Mouse (Mus musculus) intestine, embryonic 14.5 days (tissue): Measurements from ENCODE around the gene Nrbp1. TPM values are rescaled to one million over a fixed set of nuclear protein-coding genes. Genes with fewer than 3 reads are reported as not detected.

Experiments used
- ATAC-seq: fragments of 200-750 bp; cut with Nextera tagmentation; replicated peaks from 2 replicates; pipeline ENCODE4 v1.8.0; 2017; ENCODE audit warnings: low read depth, moderate number of reproducible peaks, moderate TSS enrichment, moderate library complexity; ENCODE audit not compliant: low FRiP score, low TSS enrichment
- DNase-seq: peaks from one replicate; pipeline ENCODE4 v3.0.0-alpha.2; 2018; ENCODE audit warnings: low spot score
- H3K27ac ChIP-seq: fragments of 300-500 bp; sonication (generic); 2 replicates; pipeline ENCODE4 v1.5.1; 2014; ENCODE audit warnings: low read depth, mild to moderate bottlenecking, control low read depth
- H3K27me3 ChIP-seq: fragments of 300-500 bp; sonication (generic); replicated peaks from 2 replicates; pipeline ENCODE4 v1.6.1; 2014; ENCODE audit warnings: low read length, control low read depth; ENCODE audit not compliant: control insufficient read depth, insufficient read depth
- H3K36me3 ChIP-seq: fragments of 300-500 bp; sonication (generic); 2 replicates; pipeline ENCODE4 v1.6.1; 2014; ENCODE audit warnings: low read length, control low read depth; ENCODE audit not compliant: control insufficient read depth, insufficient read depth
- H3K4me1 ChIP-seq: fragments of 300-500 bp; sonication (generic); replicated peaks from 2 replicates; pipeline ENCODE4 v1.6.1; 2014; ENCODE audit warnings: low read length, control low read depth, mixed read lengths; ENCODE audit not compliant: control insufficient read depth, insufficient read depth
- H3K4me2 ChIP-seq: fragments of 300-500 bp; sonication (generic); 2 replicates; pipeline ENCODE4 v1.6.1; 2014; ENCODE audit warnings: low read length
- H3K4me3 ChIP-seq: fragments of 300-500 bp; sonication (generic); 2 replicates; pipeline ENCODE4 v1.5.1; 2014; ENCODE audit warnings: low read depth, low read length, control low read depth, mixed read lengths
- H3K9ac ChIP-seq: fragments of 300-500 bp; sonication (generic); 2 replicates; pipeline ENCODE4 v1.6.1; 2014; ENCODE audit warnings: mild to moderate bottlenecking, low read length
- H3K9me3 ChIP-seq: fragments of 300-500 bp; sonication (generic); 2 replicates; pipeline ENCODE4 v1.6.1; 2016; ENCODE audit warnings: low read length, control low read depth; ENCODE audit not compliant: control insufficient read depth
- WGBS: fragments of 180-500 bp; shearing (Covaris S2); extraction: QIAGEN DNeasy Blood & Tissue Kit; methylation state at CpG from one replicate; pipeline ENCODE4 v1.1.7; 2014; 5-methylcytosine and 5-hydroxymethylcytosine counted together
- polyA plus RNA-seq: library from polyadenylated mRNA; unstranded; fragments of >200 nt; fragmentation: Nextera tagmentation; extraction: Ambion mirVana; gene quantifications from 2 replicates; pipeline ENCODE4 v1.2.1, GENCODE M21; 2014

The Nrbp1 gene
- polyA plus RNA-seq, 1 experiment from 2014 or later: 138 TPM

- under 1% methylated on average over 56 of the region's 70 CpGs for WGBS
These were observed 20.0 kb upstream of the Nrbp1 start, which contains the start of gene Ppm1g for GRCm38 (mm10) chr5:31220448-31221303. Gene Ppm1g (minus strand): TSS chr5:31220687.

GRCm38 (mm10) chr5:31221304-31221945, 19.2 kb upstream of the Nrbp1 start:
- 0 out of 2 replicates have a peak, but pooled peaks have one; percentile 3 for ATAC-seq
- Histone ChIP-seq H3K9me3 (no peaks in the 10 kb centered on the region), H3K36me3 (no peaks in the 10 kb centered on the region), H3K4me3 (peak overlapping the region; percentile 98), H3K27me3 (no peaks in the 10 kb centered on the region), H3K4me2 (peak overlapping the region; percentile 85), H3K27ac (peak overlapping the region; percentile 94), H3K9ac (peak overlapping the region; percentile 93), H3K4me1 (peaks cover 6% of the 10 kb centered on the region; the same call in 1 of the 2 replicates)
- WGBS: 15% methylated on average over 11 of the region's 11 CpGs
- DNase-seq: no peak

More at GRCm38 (mm10) chr5:31220448-31221303, 20.0 kb upstream of the Nrbp1 start, which contains the start of gene Ppm1g:
- peak within 1 kb of the TSS; percentile 93 for H3K9ac ChIP-seq
- no peaks in the 10 kb centered on the region for H3K36me3 ChIP-seq
- no peaks in the 10 kb centered on the region for H3K27me3 ChIP-seq
- H3K27ac ChIP-seq: peak within 1 kb of the TSS; percentile 94
- peak within 1 kb of the TSS; percentile 85 for H3K4me2 ChIP-seq
- H3K4me3 ChIP-seq: peak within 1 kb of the TSS; percentile 98
- no peaks in the 10 kb centered on the region for H3K9me3 ChIP-seq
- peaks cover 6% of the 10 kb centered on the region; the same call in 1 of the 2 replicates for H3K4me1 ChIP-seq
- DNase-seq: peak; percentile 99
- ATAC-seq: peak; percentile 95

DNA sequence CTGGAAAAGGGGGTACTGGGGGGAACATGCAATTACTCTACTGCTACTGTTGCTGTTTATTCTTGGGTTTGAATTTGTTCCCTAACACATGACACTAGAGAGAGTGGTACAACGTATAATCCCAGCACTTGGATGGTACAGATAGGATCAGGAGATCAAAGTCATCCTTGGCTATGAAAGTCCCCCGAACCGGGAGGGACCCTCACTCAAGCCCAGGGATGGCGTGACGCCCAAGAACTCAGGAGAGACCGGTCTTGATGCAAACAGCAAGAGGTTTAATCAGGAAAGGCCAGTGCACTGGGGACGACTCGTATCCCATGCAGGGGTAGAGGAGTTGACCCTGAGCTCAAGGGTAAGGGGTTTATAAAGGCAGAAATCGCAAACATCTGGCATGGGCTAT, 18.0 kb upstream of the Nrbp1 start:
- no peaks in the 10 kb centered on the region for H3K27me3 ChIP-seq
- no peaks in the 10 kb centered on the region for H3K36me3 ChIP-seq
- WGBS: 97% methylated on average over 9 of the region's 9 CpGs
- no peak for ATAC-seq
- DNase-seq: no peak
- H3K4me3 ChIP-seq: no peak overlapping the region
- H3K9me3 ChIP-seq: no peaks in the 10 kb centered on the region
- no peak overlapping the region for H3K4me2 ChIP-seq
- H3K27ac ChIP-seq: no peak overlapping the region
- H3K9ac ChIP-seq: no peak overlapping the region
- H3K4me1 ChIP-seq: peaks cover 6% of the 10 kb centered on the region; the same call in 1 of the 2 replicates

- Histone ChIP-seq H3K27ac (no peak overlapping the region), H3K4me1 (no peaks in the 10 kb centered on the region), H3K9ac (no peak overlapping the region), H3K36me3 (no peaks in the 10 kb centered on the region), H3K9me3 (no peaks in the 10 kb centered on the region), H3K4me3 (no peak overlapping the region), H3K4me2 (no peak overlapping the region), H3K27me3 (no peaks in the 10 kb centered on the region)
- DNase-seq (no peak), ATAC-seq (no peak)
- WGBS: 77% methylated on average over 1 of the region's 1 CpGs
These were observed 14.0 kb upstream of the Nrbp1 start for GRCm38 (mm10) chr5:31226641-31227040.

DNA sequence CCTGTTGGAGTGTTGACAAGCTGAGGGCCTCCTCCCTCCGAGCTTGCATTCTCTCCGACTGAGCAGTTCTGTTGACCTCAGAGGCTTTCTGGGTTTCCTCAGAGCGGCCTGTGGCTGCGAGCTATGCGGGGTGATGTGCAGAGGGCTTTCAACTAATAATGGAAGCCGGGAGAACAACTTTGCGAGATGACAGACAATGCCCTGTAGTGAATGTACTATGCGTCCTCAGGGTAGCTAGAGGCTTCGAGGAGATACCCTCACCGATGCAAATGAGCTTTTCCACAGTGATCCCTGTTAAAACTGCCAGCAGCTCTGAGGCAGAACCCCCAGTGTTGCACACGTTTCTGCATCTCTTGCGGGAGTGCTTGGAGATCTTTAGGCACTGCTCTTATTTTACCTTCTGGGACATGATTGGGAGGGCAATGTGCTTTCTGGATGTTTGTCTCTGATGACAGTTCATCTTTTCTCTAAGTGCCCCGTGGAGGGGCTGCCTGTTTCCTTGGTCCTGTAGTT, 914 bp downstream of the Nrbp1 start:
- Histone ChIP-seq H3K27me3 (no peaks in the 10 kb centered on the region), H3K9ac (peak overlapping the region; percentile 97), H3K4me1 (peaks cover 8% of the 10 kb centered on the region), H3K4me2 (peak overlapping the region; percentile 86), H3K9me3 (no peaks in the 10 kb centered on the region), H3K4me3 (peak overlapping the region; percentile 80), H3K36me3 (peaks cover 30% of the 10 kb centered on the region), H3K27ac (peak overlapping the region; percentile 96)
- no peak for ATAC-seq
- WGBS: under 1% methylated on average over 13 of the region's 13 CpGs
- DNase-seq: no peak

- Histone ChIP-seq H3K4me3 (peak overlapping the region; percentile 80), H3K9ac (peak overlapping the region; percentile 97), H3K4me2 (peak overlapping the region; percentile 86), H3K9me3 (no peaks in the 10 kb centered on the region), H3K27me3 (no peaks in the 10 kb centered on the region), H3K4me1 (peaks cover 8% of the 10 kb centered on the region), H3K36me3 (peaks cover 37% of the 10 kb centered on the region), H3K27ac (no peak overlapping the region; the same call in 1 of the 2 replicates)
- ATAC-seq (no peak), DNase-seq (no peak)
- 25% methylated on average over 10 of the region's 10 CpGs for WGBS
These were observed 1.5 kb downstream of the Nrbp1 start for GRCm38 (mm10) chr5:31242191-31242590.

DNA sequence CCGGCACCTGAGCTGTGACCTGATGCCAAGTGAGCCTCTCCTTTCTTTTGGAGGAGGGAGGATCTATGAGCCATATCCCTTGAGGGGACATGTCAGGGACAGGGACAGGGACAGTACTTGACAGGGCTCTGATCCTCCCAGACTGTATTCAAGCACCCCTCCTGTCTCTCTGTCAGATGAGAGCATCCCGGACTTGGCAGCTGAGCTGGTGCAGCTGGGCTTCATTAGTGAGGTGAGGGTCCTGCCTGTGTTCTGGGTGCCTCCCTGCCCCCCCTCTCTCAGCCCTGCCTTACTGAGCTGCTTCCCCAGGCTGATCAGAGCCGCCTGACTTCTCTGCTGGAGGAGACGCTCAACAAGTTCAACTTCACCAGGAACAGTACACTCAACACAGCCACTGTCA, 10.1 kb downstream of the Nrbp1 start:
- WGBS: 57% methylated on average over 4 of the region's 4 CpGs
- Histone ChIP-seq H3K36me3 (peaks cover 91% of the 10 kb centered on the region), H3K27ac (no peak overlapping the region), H3K27me3 (no peaks in the 10 kb centered on the region), H3K4me2 (no peak overlapping the region), H3K9me3 (no peaks in the 10 kb centered on the region), H3K9ac (no peak overlapping the region), H3K4me3 (no peak overlapping the region), H3K4me1 (peaks cover 14% of the 10 kb centered on the region)
- DNase-seq (peak; percentile 57), ATAC-seq (no peak)

GRCm38 (mm10) chr5:31251541-31252101, 11.0 kb downstream of the Nrbp1 start, which contains the start of gene Krtcap3:
Gene Krtcap3 (plus strand): TSS chr5:31251691.
- WGBS: 13% methylated on average over 47 of the region's 47 CpGs
- H3K9ac ChIP-seq: peak within 1 kb of the TSS; percentile 39
- H3K4me1 ChIP-seq: peaks cover 14% of the 10 kb centered on the region
- H3K4me3 ChIP-seq: peak within 1 kb of the TSS; percentile 35
- peaks cover 86% of the 10 kb centered on the region for H3K36me3 ChIP-seq
- DNase-seq (peak; percentile 81), ATAC-seq (peak; percentile 89)
- peak within 1 kb of the TSS; percentile 42 for H3K4me2 ChIP-seq
- peak within 1 kb of the TSS; percentile 67 for H3K27ac ChIP-seq
- no peaks in the 10 kb centered on the region for H3K27me3 ChIP-seq
- H3K9me3 ChIP-seq: no peaks in the 10 kb centered on the region
